Mouse (Mus musculus) heart, postnatal 0 days (tissue): ENCODE measurements around the gene Itpr2. TPM values are rescaled to one million over a fixed set of nuclear protein-coding genes. Genes with fewer than 3 reads are reported as not detected.

Experiments
- ATAC-seq: fragments of 200-750 bp; cut with Nextera tagmentation; 2 replicates; pipeline ENCODE4 v1.8.0; 2017; ENCODE audit warnings: low read depth, moderate number of reproducible peaks, moderate library complexity; ENCODE audit not compliant: insufficient read depth
- DNase-seq: peaks from one replicate; pipeline ENCODE4 v3.0.0-alpha.2; 2016; ENCODE audit warnings: low spot score
- H3K27ac ChIP-seq: fragments of 300-500 bp; sonication (generic); 2 replicates; pipeline ENCODE4 v1.5.1; 2014; ENCODE audit warnings: low read depth, mild to moderate bottlenecking
- H3K27me3 ChIP-seq: fragments of 300-500 bp; sonication (generic); 2 replicates; pipeline ENCODE4 v1.6.1; 2014; ENCODE audit warnings: low read length, mixed read lengths; ENCODE audit not compliant: control insufficient read depth, insufficient read depth
- H3K36me3 ChIP-seq: fragments of 300-500 bp; sonication (generic); replicated peaks from 2 replicates; pipeline ENCODE4 v1.6.1; 2014; ENCODE audit warnings: low read length, mixed read lengths; ENCODE audit not compliant: control insufficient read depth, insufficient read depth
- H3K4me1 ChIP-seq: fragments of 300-500 bp; sonication (generic); 2 replicates; pipeline ENCODE4 v1.6.1; 2014; ENCODE audit warnings: antibody characterized with exemption; ENCODE audit not compliant: control insufficient read depth, insufficient read depth
- H3K4me2 ChIP-seq: fragments of 300-500 bp; sonication (generic); 2 replicates; pipeline ENCODE4 v1.6.1; 2014; ENCODE audit warnings: low read depth, mild to moderate bottlenecking, low read length, moderate library complexity
- H3K4me3 ChIP-seq: fragments of 300-500 bp; sonication (generic); 2 replicates; pipeline ENCODE4 v1.5.1; 2014; ENCODE audit warnings: low read depth, low read length
- H3K9ac ChIP-seq: fragments of 300-500 bp; sonication (generic); replicated peaks from 2 replicates; pipeline ENCODE4 v1.6.1; 2014; ENCODE audit warnings: low read depth, low read length, mixed read lengths
- H3K9me3 ChIP-seq: fragments of 300-500 bp; sonication (generic); replicated peaks from 2 replicates; pipeline ENCODE4 v1.6.1; 2016; ENCODE audit warnings: low read length; ENCODE audit not compliant: control insufficient read depth
- CTCF ChIP-seq: IDR thresholded peaks from 2 replicates; pipeline ENCODE4 v1.5.1; 2016; ENCODE audit warnings: antibody characterized with exemption, control low read depth, low read depth
- EP300 ChIP-seq: IDR thresholded peaks from 2 replicates; pipeline ENCODE4 v1.6.1; 2016; ENCODE audit warnings: antibody characterized with exemption, low read depth
- WGBS: fragments of 180-500 bp; shearing (Covaris S2); extraction: QIAGEN DNeasy Blood & Tissue Kit; methylation state at CpG from one replicate; pipeline ENCODE4 v1.1.7; 2014; 5-methylcytosine and 5-hydroxymethylcytosine counted together
- polyA plus RNA-seq: library from polyadenylated mRNA; unstranded; fragments of >200 nt; fragmentation: Nextera tagmentation; extraction: Ambion mirVana; gene quantifications from 2 replicates; pipeline ENCODE4 v1.2.1, GENCODE M21; 2015
- total RNA-seq: library from RNA; depleted of rRNA; stranded (reverse); fragments of >200 nt; gene quantifications from 2 replicates; pipeline ENCODE4 v1.2.3, GENCODE M21; 2014; ENCODE audit warnings: low replicate concordance

Gene Itpr2
- total and polyA plus RNA-seq, 2 experiments from 2014 or later = 26.5 to 59.5 TPM

GRCm38 (mm10) chr6:146456741-146457140 is 45.3 kb downstream of the Itpr2 start:
- Histone ChIP-seq H3K4me2 (no peak overlapping the region), H3K4me3 (no peak overlapping the region), H3K9me3 (no peaks in the 10 kb centered on the region), H3K4me1 (no peaks in the 10 kb centered on the region), H3K27ac (no peak overlapping the region; the same call in 1 of the 2 replicates), H3K36me3 (peaks cover 4% of the 10 kb centered on the region; the same call in 1 of the 2 replicates), H3K27me3 (no peaks in the 10 kb centered on the region), H3K9ac (no peak overlapping the region)
- WGBS = 70% methylated on average over 5 of the region's 5 CpGs
- DNase-seq (no peak), ATAC-seq (no peak)
- no peak for TF ChIP-seq EP300
- no peak for TF ChIP-seq CTCF

GRCm38 (mm10) chr6:146454520-146455511 is 47.2 kb downstream of the Itpr2 start:
- 84% methylated on average over 10 of the region's 10 CpGs for WGBS
- no peaks in the 10 kb centered on the region for H3K9me3 ChIP-seq
- no peak for TF ChIP-seq EP300
- no peak for TF ChIP-seq CTCF
- no peaks in the 10 kb centered on the region for H3K27me3 ChIP-seq
- H3K9ac ChIP-seq = no peak overlapping the region
- H3K4me1 ChIP-seq = no peaks in the 10 kb centered on the region
- no peak overlapping the region for H3K4me2 ChIP-seq
- H3K36me3 ChIP-seq = peaks cover 4% of the 10 kb centered on the region
- H3K4me3 ChIP-seq = no peak overlapping the region
- no peak overlapping the region for H3K27ac ChIP-seq
- ATAC-seq (no peak), DNase-seq (no peak)

GRCm38 (mm10) chr6:146452474-146452873 is 49.5 kb downstream of the Itpr2 start:
- ATAC-seq = no peak
- no peak for DNase-seq
- Histone ChIP-seq H3K4me2 (no peak overlapping the region), H3K36me3 (peaks cover 4% of the 10 kb centered on the region), H3K27ac (no peak overlapping the region), H3K9me3 (no peaks in the 10 kb centered on the region), H3K4me1 (no peaks in the 10 kb centered on the region), H3K27me3 (no peaks in the 10 kb centered on the region), H3K4me3 (no peak overlapping the region), H3K9ac (no peak overlapping the region)
- 89% methylated on average over 16 of the region's 16 CpGs for WGBS
- TF ChIP-seq EP300 (no peak), CTCF (no peak)

- 89% methylated on average over 11 of the region's 11 CpGs for WGBS
- TF ChIP-seq EP300 (no peak), CTCF (no peak)
- no peaks in the 10 kb centered on the region for H3K27me3 ChIP-seq
Measured at GRCm38 (mm10) chr6:146446032-146446704, 55.9 kb downstream of the Itpr2 start.

GRCm38 (mm10) chr6:146439826-146440225 is 62.2 kb downstream of the Itpr2 start:
- ATAC-seq = no peak
- H3K4me2 ChIP-seq = no peak overlapping the region
- H3K4me1 ChIP-seq = peaks cover 4% of the 10 kb centered on the region; the same call in 1 of the 2 replicates
- no peak for TF ChIP-seq EP300
- TF ChIP-seq CTCF = no peak
- DNase-seq = no peak
- no peaks in the 10 kb centered on the region for H3K27me3 ChIP-seq
- no peak overlapping the region for H3K9ac ChIP-seq
- H3K27ac ChIP-seq = no peak overlapping the region
- no peaks in the 10 kb centered on the region for H3K9me3 ChIP-seq
- WGBS = 52% methylated on average over 2 of the region's 2 CpGs
- no peaks in the 10 kb centered on the region for H3K36me3 ChIP-seq
- no peak overlapping the region for H3K4me3 ChIP-seq

More at GRCm38 (mm10) chr6:146446032-146446704, 55.9 kb downstream of the Itpr2 start:
- Histone ChIP-seq H3K4me3 (no peak overlapping the region), H3K9ac (no peak overlapping the region), H3K9me3 (no peaks in the 10 kb centered on the region), H3K4me2 (no peak overlapping the region), H3K27ac (no peak overlapping the region), H3K4me1 (peaks cover 4% of the 10 kb centered on the region; the same call in 1 of the 2 replicates), H3K36me3 (no peaks in the 10 kb centered on the region; the same call in 1 of the 2 replicates)
- DNase-seq (no peak), ATAC-seq (no peak)
